In the genomic region with DNA sequence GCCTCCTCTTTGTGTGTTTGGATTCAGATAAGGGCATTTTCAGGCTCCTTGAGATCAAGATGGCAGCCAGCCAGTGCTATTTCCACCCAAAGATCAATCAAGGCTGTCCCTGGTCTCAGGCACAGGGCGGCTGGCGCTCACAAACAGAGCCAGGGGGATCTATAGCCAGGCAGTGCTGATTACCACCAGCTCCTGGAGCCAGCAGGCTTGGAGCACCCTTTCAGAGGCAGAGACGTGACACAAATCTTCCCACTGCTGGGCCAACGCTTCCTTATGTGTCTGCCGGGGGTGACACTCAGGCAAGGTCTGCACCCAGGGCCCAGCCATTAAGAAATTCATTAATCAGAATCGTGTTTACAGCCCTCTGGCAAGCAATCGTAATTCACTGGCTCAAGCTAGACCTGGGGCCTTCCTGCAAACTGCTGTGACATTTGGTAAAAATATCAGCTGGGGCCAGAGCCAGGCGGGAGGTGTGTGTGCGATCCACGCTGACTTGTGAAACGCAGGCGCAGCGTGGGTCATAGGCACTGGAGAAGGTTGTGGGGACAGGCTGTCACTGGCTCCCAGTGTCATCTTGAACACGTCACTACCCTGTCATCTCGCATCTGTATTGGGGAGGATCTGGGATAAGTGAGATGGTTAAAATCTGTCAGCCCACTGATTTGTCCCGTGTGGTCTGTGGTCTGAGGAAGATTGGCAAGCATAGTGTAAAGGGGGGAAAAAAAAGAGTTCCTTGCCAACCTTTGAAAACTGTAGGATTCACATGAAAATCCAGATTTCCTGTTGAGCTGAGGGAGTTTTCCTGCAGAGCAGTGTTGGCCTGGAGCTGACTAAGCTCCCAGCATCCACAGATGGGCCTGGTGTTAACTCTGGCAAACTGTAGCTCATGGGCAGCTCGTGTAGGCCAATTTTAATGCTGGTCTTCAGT, we compare ENCODE assay signal across 8 mouse cellular contexts. TPM values are rescaled to one million over a fixed set of nuclear protein-coding genes. Genes with fewer than 3 reads are reported as not detected.
DNase-seq lines count a peak whose midpoint lies in the region; ATAC-seq and TF ChIP-seq lines count a peak whose summit lies in the region.

No protein-coding gene starts in this region.

- WGBS in heart, embryonic 10.5 days: 26% methylated on average over 17 of the region's 17 CpGs
- WGBS in kidney, embryonic 14.5 days: 31% methylated on average over 17 of the region's 17 CpGs

- intact Hi-C loops in left cerebral cortex, adult 2 months (cut with DNase I): no loop called here

- no peaks in the 10 kb centered on the region for H3K36me3 ChIP-seq in heart, embryonic 10.5 days
- H3K36me3 ChIP-seq in kidney, embryonic 14.5 days (ENCODE audit: control insufficient read depth, insufficient read depth, low read length): no peaks in the 10 kb centered on the region

- H3K9ac ChIP-seq in kidney, embryonic 14.5 days (ENCODE audit: low read depth, low read length): no peak overlapping the region

- H3K27me3 ChIP-seq in heart, embryonic 10.5 days (ENCODE audit: insufficient read depth, poor library complexity, severe bottlenecking): peaks cover 100% of the 10 kb centered on the region
- H3K27me3 ChIP-seq in kidney, embryonic 14.5 days (ENCODE audit: control insufficient read depth, insufficient read depth, low read length): peaks cover 4% of the 10 kb centered on the region; the same call in 1 of the 2 replicates

- peak; percentile 56 for ATAC-seq in kidney, embryonic 14.5 days (ENCODE audit: low FRiP score, low TSS enrichment)

- no peak overlapping the region for H3K4me3 ChIP-seq in heart, embryonic 10.5 days
- H3K4me3 ChIP-seq in kidney, embryonic 14.5 days (ENCODE audit: low read length): no peak overlapping the region
- no peak overlapping the region for H3K4me3 ChIP-seq in left cerebral cortex, adult 2 months
- no peak overlapping the region for H3K4me3 ChIP-seq in layer of hippocampus, adult 2 months

- H3K27ac ChIP-seq in heart, embryonic 10.5 days: peak overlapping the region; percentile 32; the same call in 1 of the 2 replicates
- H3K27ac ChIP-seq in kidney, embryonic 14.5 days (ENCODE audit: low read depth, low read length): peak overlapping the region; percentile 61; the same call in 1 of the 2 replicates
- H3K27ac ChIP-seq in left cerebral cortex, adult 2 months: no peak overlapping the region
- H3K27ac ChIP-seq in layer of hippocampus, adult 2 months: no peak overlapping the region

- H3K9me3 ChIP-seq in heart, embryonic 10.5 days: no peaks in the 10 kb centered on the region
- H3K9me3 ChIP-seq in kidney, embryonic 14.5 days (ENCODE audit: control insufficient read depth, low read length): no peaks in the 10 kb centered on the region

- TF ChIP-seq CTCF in left cerebral cortex, adult 2 months (IDR thresholded peaks at IDR 0.05): no peak
- no peak for TF ChIP-seq CTCF in layer of hippocampus, adult 2 months (conservative IDR thresholded peaks at IDR 0.05)

- peak; percentile 66 for DNase-seq in adipocyte (ENCODE audit: low spot score)
- peak; percentile 58 to 83 for DNase-seq in cerebellum, postnatal 14 days
- no peak for DNase-seq in heart, embryonic 10.5 days (ENCODE audit: low spot score)
- DNase-seq in mesoderm, embryonic 11.5 days (ENCODE audit: low read depth, low spot score): peak; percentile 34
- DNase-seq in frontal cortex, postnatal 14 days (ENCODE audit: low spot score in 2 of 2): no peak
- no peak for DNase-seq in left cerebral cortex, adult 2 months (ENCODE audit: extremely low spot score in 1 of 2, low spot score in 2 of 2)
- DNase-seq in layer of hippocampus, adult 2 months (ENCODE audit: low spot score in 2 of 2): no peak

- H3K4me2 ChIP-seq in kidney, embryonic 14.5 days (replicated peaks; ENCODE audit: low read depth, low read length): no peak overlapping the region

- H3K4me1 ChIP-seq in heart, embryonic 10.5 days: peaks cover 48% of the 10 kb centered on the region
- peaks cover 28% of the 10 kb centered on the region for H3K4me1 ChIP-seq in kidney, embryonic 14.5 days (ENCODE audit: control insufficient read depth, insufficient read depth, low read length)

RNA-seq across cellular contexts. Expression of a gene that starts 56.5 kb away (rescaled TPM):
- polyA plus RNA-seq in heart, embryonic 10.5 days (2016; fragmentation: Nextera tagmentation; extraction: Ambion mirVana): 15.6 and 25.4 TPM in 2 replicates
- polyA plus RNA-seq in kidney, embryonic 14.5 days (2014; fragmentation: Nextera tagmentation; extraction: Ambion mirVana): 29.6 and 33.7 TPM in 2 replicates
- total RNA-seq in left cerebral cortex, adult 2 months (2021): 10 to 100 TPM; 69.2 to 71.5 TPM
- 10 to 100 TPM; 53.1 to 57.2 TPM for total RNA-seq in layer of hippocampus, adult 2 months (2021)

Comparison
In these comparisons a context has a peak if more than half of its experiments do, and no peak if none do; other contexts are left out.
1. DNase-seq: peak in adipocyte (single experiment), cerebellum, postnatal 14 days (2 of 2) and mesoderm, embryonic 11.5 days (single experiment); none in heart, embryonic 10.5 days (single experiment), frontal cortex, postnatal 14 days (0 of 2), left cerebral cortex, adult 2 months (0 of 2) and layer of hippocampus, adult 2 months (0 of 2).
2. H3K27ac ChIP-seq: peak in heart, embryonic 10.5 days (single experiment) and kidney, embryonic 14.5 days (single experiment); none in left cerebral cortex, adult 2 months (single experiment) and layer of hippocampus, adult 2 months (single experiment).